Mouse (Mus musculus) right cerebral cortex, postnatal 25 days (tissue): ENCODE data around the gene Gm37419.

ENCODE experiments used
- DNase-seq: peaks from one replicate; pipeline ENCODE4 v3.0.0; 2022

Gm37419 gene

GRCm38 (mm10) chr16:23997912-23998311, 9.6 kb downstream of the Gm37419 start:
- DNase-seq: no peak

GRCm38 (mm10) chr16:24005928-24006327, 17.6 kb downstream of the Gm37419 start:
- DNase-seq: no peak

GRCm38 (mm10) chr16:24009891-24010290, 21.6 kb downstream of the Gm37419 start:
- DNase-seq: no peak

GRCm38 (mm10) chr16:24011306-24011705, 23.0 kb downstream of the Gm37419 start:
- DNase-seq: no peak

GRCm38 (mm10) chr16:24012066-24012465, 23.8 kb downstream of the Gm37419 start:
- no peak for DNase-seq

GRCm38 (mm10) chr16:24014378-24014777, 26.1 kb downstream of the Gm37419 start:
- DNase-seq: no peak

GRCm38 (mm10) chr16:24016273-24016672, 28.0 kb downstream of the Gm37419 start:
- no peak for DNase-seq

GRCm38 (mm10) chr16:24016742-24017141, 28.5 kb downstream of the Gm37419 start:
- no peak for DNase-seq

GRCm38 (mm10) chr16:24021722-24022121, 33.4 kb downstream of the Gm37419 start:
- no peak for DNase-seq

- DNase-seq: no peak
These were observed 34.3 kb downstream of the Gm37419 start for GRCm38 (mm10) chr16:24022605-24023004.

GRCm38 (mm10) chr16:24025442-24025841, 37.2 kb downstream of the Gm37419 start:
- DNase-seq: no peak

GRCm38 (mm10) chr16:24029965-24030672, 41.8 kb downstream of the Gm37419 start:
- DNase-seq: no peak

- DNase-seq: no peak
These were observed 45.0 kb downstream of the Gm37419 start for GRCm38 (mm10) chr16:24033259-24033658.

GRCm38 (mm10) chr16:24034450-24034849, 46.2 kb downstream of the Gm37419 start:
- no peak for DNase-seq

GRCm38 (mm10) chr16:24035767-24036166, 47.5 kb downstream of the Gm37419 start:
- no peak for DNase-seq

GRCm38 (mm10) chr16:24036398-24036797, 48.1 kb downstream of the Gm37419 start:
- no peak for DNase-seq
